Mouse (Mus musculus) MEL (cell line): Measurements from ENCODE around the gene Tuba1a.

Experiments used
- CHD2 ChIP-seq: IDR thresholded peaks from 2 replicates; pipeline ENCODE4 v1.6.1; 2011; ENCODE audit warnings: low read length, improper control_type of control experiment
- CTCF ChIP-seq, 3 experiments: IDR thresholded peaks in 2 of 3; conservative IDR thresholded peaks in 1 of 3; 2 replicates each; pipeline ENCODE4 v1.5.1; 2011 to 2012; ENCODE audit warnings: low read length in 3 of 3, low read depth in 2 of 3, mild to moderate bottlenecking in 2 of 3, improper control_type of control experiment in 1 of 3, inconsistent platforms in 1 of 3, mixed read lengths in 1 of 3, moderate library complexity in 1 of 3; ENCODE audit not compliant: control insufficient read depth in 1 of 3, insufficient read depth in 1 of 3, poor library complexity in 1 of 3, severe bottlenecking in 1 of 3
- E2F4 ChIP-seq: IDR thresholded peaks from 2 replicates; pipeline ENCODE4 v1.6.1; 2011; ENCODE audit warnings: low read depth, low read length, improper control_type of control experiment, borderline replicate concordance
- EP300 ChIP-seq, 2 experiments: IDR thresholded peaks; 2 replicates each; pipeline ENCODE4 v1.6.1; 2011; ENCODE audit warnings: improper control_type of control experiment in 2 of 2, low read length in 2 of 2, low read depth in 1 of 2, mild to moderate bottlenecking in 1 of 2
- GATA1 ChIP-seq: IDR thresholded peaks from 2 replicates; pipeline ENCODE4 v1.6.1; 2011; ENCODE audit warnings: low read depth, low read length, improper control_type of control experiment
- MYB ChIP-seq: IDR thresholded peaks from 2 replicates; pipeline ENCODE4 v1.6.1; 2011; ENCODE audit warnings: mild to moderate bottlenecking, low read depth, low read length, improper control_type of control experiment
- POLR2A ChIP-seq, 2 experiments: IDR thresholded peaks; 2 replicates each; pipeline ENCODE4 v1.6.1; 2011 to 2012; ENCODE audit warnings: low read length in 2 of 2, mild to moderate bottlenecking in 2 of 2, control low read depth in 1 of 2, improper control_type of control experiment in 1 of 2, low read depth in 1 of 2, moderate library complexity in 1 of 2; ENCODE audit not compliant: control insufficient read depth in 1 of 2, insufficient read depth in 1 of 2, poor library complexity in 1 of 2
- RCOR1 ChIP-seq: IDR thresholded peaks from 2 replicates; pipeline ENCODE4 v1.6.1; 2012; ENCODE audit warnings: low read depth, mild to moderate bottlenecking, inconsistent platforms, low read length, improper control_type of control experiment
- TAL1 ChIP-seq: IDR thresholded peaks from 2 replicates; pipeline ENCODE4 v1.6.1; 2012; ENCODE audit warnings: mild to moderate bottlenecking, inconsistent platforms, low read length, moderate library complexity, mixed read lengths

GRCm38 (mm10) chr15:98978409-98979172 lies 25.1 kb upstream of the Tuba1a start:
- no peak for TF ChIP-seq GATA1
- TF ChIP-seq RCOR1 = no peak
- no peak for TF ChIP-seq CTCF (IDR thresholded peaks at IDR 0.05 in 2 of 3, conservative IDR thresholded peaks at IDR 0.05 in 1 of 3; ENCODE audit: control insufficient read depth in 1 of 3, insufficient read depth in 1 of 3, low read depth in 2 of 3, low read length in 3 of 3, poor library complexity in 1 of 3, severe bottlenecking in 1 of 3)
- TF ChIP-seq E2F4 = no peak
- no peak for TF ChIP-seq CHD2
- TF ChIP-seq MYB = no peak
- no peak for TF ChIP-seq POLR2A (IDR thresholded peaks at IDR 0.05; ENCODE audit: control insufficient read depth in 1 of 2, insufficient read depth in 1 of 2, low read depth in 1 of 2, low read length in 2 of 2, poor library complexity in 1 of 2)
- TF ChIP-seq EP300 (IDR thresholded peaks at IDR 0.05; ENCODE audit: low read depth in 1 of 2, low read length in 2 of 2) = no peak
- no peak for TF ChIP-seq TAL1
